Mouse (Mus musculus) liver, adult (tissue): ENCODE measurements at regions not wholly inside any gene's neighbourhood (a gene's known extent, or its start where the extent isn't known, plus 50 kb on each side); places are given as distances from the start of the nearest gene placed in this dataset.

Experiments
- GATA4 ChIP-seq: IDR thresholded peaks from 2 replicates; pipeline ENCODE4 v1.6.1; 2014; ENCODE audit warnings: mild to moderate bottlenecking, low read length; ENCODE audit not compliant: insufficient replicate concordance

GRCm38 (mm10) chr2:84246562-84246961 lies 178.6 kb downstream of the Calcrl start:
- TF ChIP-seq GATA4 = no peak

GRCm38 (mm10) chr2:84248169-84248568 lies 177.0 kb downstream of the Calcrl start:
- TF ChIP-seq GATA4 = no peak

DNA sequence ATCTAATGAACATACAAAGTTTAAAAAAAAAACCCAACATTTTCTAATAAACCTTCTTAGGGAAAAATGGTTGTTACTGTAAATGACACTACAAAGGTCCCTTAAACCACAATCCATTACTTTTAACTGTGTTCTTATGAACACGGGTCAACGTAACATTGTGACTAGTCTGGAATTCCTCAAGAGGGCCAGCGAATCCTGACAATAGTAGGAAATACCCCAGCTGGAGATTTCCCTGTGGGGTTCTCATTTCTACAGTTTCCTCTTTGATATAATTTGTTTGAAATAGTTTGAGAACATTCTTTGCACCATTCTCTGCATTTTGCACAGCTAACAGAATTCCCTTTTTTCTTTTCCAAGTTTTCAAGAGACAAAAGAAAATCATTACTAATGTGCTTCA lies 175.3 kb downstream of the Calcrl start:
- TF ChIP-seq GATA4 = no peak

GRCm38 (mm10) chr2:84252076-84252475 lies 173.1 kb downstream of the Calcrl start:
- no peak for TF ChIP-seq GATA4

- TF ChIP-seq GATA4 = no peak
Measured at GRCm38 (mm10) chr2:84258339-84259006, 166.7 kb downstream of the Calcrl start.

GRCm38 (mm10) chr2:84259222-84259621 lies 166.0 kb downstream of the Calcrl start:
- TF ChIP-seq GATA4 = no peak

- TF ChIP-seq GATA4 = no peak
Measured at GRCm38 (mm10) chr2:84260701-84261100, 164.5 kb downstream of the Calcrl start.

- TF ChIP-seq GATA4 = no peak
Measured at GRCm38 (mm10) chr2:84261481-84261880, 163.7 kb downstream of the Calcrl start.

DNA sequence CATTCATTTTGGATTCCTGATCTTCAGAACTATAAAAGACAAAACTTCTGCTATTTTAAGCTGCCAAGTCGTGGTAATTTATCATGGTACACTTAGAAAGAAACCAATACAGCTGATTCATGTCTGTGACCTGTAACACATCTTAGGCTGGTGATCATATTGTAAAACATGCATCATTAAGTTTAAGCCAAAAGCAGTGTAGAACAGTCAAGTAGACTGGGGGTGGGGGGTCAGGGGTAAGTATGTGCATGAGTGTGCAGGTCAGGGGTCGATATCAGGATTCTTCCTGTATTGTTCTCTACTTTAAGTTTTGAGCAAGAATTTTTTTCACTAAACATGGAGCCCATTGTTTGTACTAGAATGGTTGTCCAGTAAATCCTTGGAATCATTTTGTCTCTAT lies 160.7 kb downstream of the Calcrl start:
- no peak for TF ChIP-seq GATA4

GRCm38 (mm10) chr2:84265002-84265401 lies 160.2 kb downstream of the Calcrl start:
- no peak for TF ChIP-seq GATA4

DNA sequence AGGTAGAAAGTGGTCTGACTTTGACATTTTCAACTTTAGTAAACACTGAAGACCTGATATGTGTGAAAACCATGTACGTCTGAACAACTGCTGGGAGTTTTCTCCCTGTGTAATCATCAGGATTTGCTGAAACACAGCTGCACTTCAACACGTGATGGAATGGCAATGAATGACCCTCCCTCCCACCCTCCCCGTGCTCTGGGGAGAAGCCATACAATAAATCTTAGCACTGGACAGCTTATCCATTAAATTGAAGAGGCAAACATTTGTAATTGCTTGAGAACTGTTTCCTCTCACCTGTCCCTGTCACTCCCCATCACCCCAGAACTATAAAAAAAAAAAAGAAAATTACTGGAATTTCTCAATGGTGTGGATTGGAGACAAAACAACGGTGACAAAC lies 159.1 kb downstream of the Calcrl start:
- no peak for TF ChIP-seq GATA4

- TF ChIP-seq GATA4 = peak; percentile 86; the same call in 1 of the 2 replicates
Measured at GRCm38 (mm10) chr2:84266883-84267554, 158.2 kb downstream of the Calcrl start.

- no peak for TF ChIP-seq GATA4
Measured at GRCm38 (mm10) chr2:84274038-84274724, 151.0 kb downstream of the Calcrl start.

DNA sequence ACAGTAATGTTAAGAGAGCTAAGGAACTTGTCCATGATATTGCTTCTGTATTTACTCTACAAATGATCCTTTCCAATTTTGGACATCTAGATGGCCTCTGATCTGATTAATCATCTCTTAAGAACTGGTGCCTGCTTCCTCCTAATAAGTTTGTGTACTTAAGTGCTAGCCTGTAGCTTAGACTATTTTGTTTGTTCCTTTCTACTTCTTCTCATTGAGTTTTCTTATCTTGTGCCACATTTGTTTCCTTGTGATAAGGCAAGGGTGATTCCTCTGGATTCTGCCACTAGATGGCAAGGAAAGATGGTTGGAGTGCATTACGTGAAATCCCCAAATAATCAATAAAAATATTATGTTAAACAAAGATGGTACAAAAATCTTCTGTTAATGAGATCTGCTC lies 148.0 kb downstream of the Calcrl start:
- TF ChIP-seq GATA4 = no peak
